Mouse (Mus musculus) CH12.LX (cell line): Measurements from ENCODE around the gene Slc4a1.

Source experiments
- CTCF ChIP-seq, 2 experiments: IDR thresholded peaks in 1 of 2; conservative IDR thresholded peaks in 1 of 2; 2 replicates each; pipeline ENCODE4 v1.5.1; 2011 to 2012; ENCODE audit warnings: low read depth in 2 of 2, low read length in 2 of 2, improper control_type of control experiment in 1 of 2, inconsistent platforms in 1 of 2, mild to moderate bottlenecking in 1 of 2, moderate library complexity in 1 of 2
- IRF4 ChIP-seq: IDR thresholded peaks from 2 replicates; pipeline ENCODE4 v1.6.1; 2014; ENCODE audit warnings: low read depth, mild to moderate bottlenecking, inconsistent platforms, low read length, improper control_type of control experiment
- MAX ChIP-seq: IDR thresholded peaks from 2 replicates; pipeline ENCODE4 v1.6.1; 2011; ENCODE audit warnings: low read length, improper control_type of control experiment
- PAX5 ChIP-seq: IDR thresholded peaks from 2 replicates; pipeline ENCODE4 v1.6.1; 2012; ENCODE audit warnings: low read length, inconsistent platforms, mixed read lengths
- USF1 ChIP-seq: IDR thresholded peaks from 2 replicates; pipeline ENCODE4 v1.6.1; 2014; ENCODE audit warnings: low read depth, mild to moderate bottlenecking, inconsistent platforms, low read length, improper control_type of control experiment
- USF2 ChIP-seq: conservative IDR thresholded peaks from 2 replicates; pipeline ENCODE4 v1.6.1; 2011; ENCODE audit warnings: low read depth, low read length, improper control_type of control experiment
- ZMIZ1 ChIP-seq: IDR thresholded peaks from 2 replicates; pipeline ENCODE4 v1.6.1; 2012; ENCODE audit warnings: low read depth, mild to moderate bottlenecking, inconsistent platforms, low read length, improper control_type of control experiment
- ZNF384 ChIP-seq: IDR thresholded peaks from 2 replicates; pipeline ENCODE4 v1.6.1; 2012; ENCODE audit warnings: low read depth, low read length, improper control_type of control experiment, inconsistent platforms

DNA sequence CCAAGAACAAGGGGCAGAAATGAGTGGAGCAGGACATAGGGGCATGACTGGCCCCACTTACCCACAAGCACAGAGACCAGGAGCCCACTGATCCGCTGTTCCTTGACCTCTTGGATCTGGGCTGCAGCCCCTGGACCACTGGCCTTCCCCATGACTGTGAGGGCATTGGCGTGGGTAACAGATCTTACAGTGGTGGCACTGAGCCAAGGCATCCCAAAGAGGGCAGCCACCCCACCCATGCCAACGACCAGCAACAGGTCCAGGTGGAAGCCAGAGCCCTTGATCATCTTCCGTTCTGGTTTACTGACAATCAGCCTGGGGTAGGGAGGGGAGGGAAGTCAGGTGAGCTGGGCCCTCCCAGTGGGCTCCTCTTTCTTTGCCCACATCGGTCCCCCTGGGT lies 13.6 kb downstream of the Slc4a1 start:
- TF ChIP-seq USF1 (no peak), USF2 (no peak), ZMIZ1 (no peak), CTCF (conservative IDR thresholded peaks at IDR 0.05 in 1 of 2, IDR thresholded peaks at IDR 0.05 in 1 of 2; ENCODE audit: low read depth in 2 of 2, low read length in 2 of 2) (no peak), IRF4 (no peak), ZNF384 (no peak), PAX5 (no peak), MAX (no peak)
